Mouse (Mus musculus): Measurements from ENCODE around the gene Faap24. TPM values are rescaled to one million over a fixed set of nuclear protein-coding genes. Genes with fewer than 3 reads are reported as not detected.

Faap24 gene
- polyA plus RNA-seq, 1 experiment from 2014 or later, result 15.4 TPM

- Histone ChIP-seq H3K4me1 (replicated peaks; ENCODE audit: insufficient read depth, low read length) (no peaks in the 10 kb centered on the region), H3K36me3 (ENCODE audit: insufficient read depth, low read length) (no peaks in the 10 kb centered on the region), H3K4me3 (replicated peaks; ENCODE audit: low read depth, low read length) (no peak overlapping the region), H3K27ac (no peak overlapping the region), H3K27me3 (ENCODE audit: insufficient read depth, low read length) (no peaks in the 10 kb centered on the region), H3K9me3 (replicated peaks; ENCODE audit: low read length) (no peaks in the 10 kb centered on the region), H3K4me2 (ENCODE audit: low read length) (no peak overlapping the region), H3K9ac (ENCODE audit: low read depth, low read length) (no peak overlapping the region)
- ATAC-seq (replicated peaks; ENCODE audit: low FRiP score, low read depth), result no peak
- DNase-seq (ENCODE audit: low spot score), result no peak
- TF ChIP-seq CTCF (IDR thresholded peaks at IDR 0.05; ENCODE audit: low read depth), result no peak
- WGBS, result 82% methylated on average over 12 of the region's 12 CpGs
Observed at GRCm38 (mm10) chr7:35357621-35358020, 39.0 kb downstream of the Faap24 start.

- no peaks in the 10 kb centered on the region for H3K36me3 ChIP-seq (ENCODE audit: insufficient read depth, low read length)
- no peaks in the 10 kb centered on the region for H3K4me1 ChIP-seq (replicated peaks; ENCODE audit: insufficient read depth, low read length)
- H3K9me3 ChIP-seq (replicated peaks; ENCODE audit: low read length), result no peaks in the 10 kb centered on the region
- TF ChIP-seq CTCF (IDR thresholded peaks at IDR 0.05; ENCODE audit: low read depth), result no peak
- H3K27ac ChIP-seq, result no peak overlapping the region
- H3K4me3 ChIP-seq (replicated peaks; ENCODE audit: low read depth, low read length), result no peak overlapping the region
- no peak overlapping the region for H3K4me2 ChIP-seq (ENCODE audit: low read length)
- ATAC-seq (replicated peaks; ENCODE audit: low FRiP score, low read depth) (0 out of 2 replicates have a peak, but pooled peaks have one; percentile 25), DNase-seq (ENCODE audit: low spot score) (no peak)
- H3K9ac ChIP-seq (ENCODE audit: low read depth, low read length), result no peak overlapping the region
- no peaks in the 10 kb centered on the region for H3K27me3 ChIP-seq (ENCODE audit: insufficient read depth, low read length)
- WGBS, result 47% methylated on average over 5 of the region's 5 CpGs
Observed at GRCm38 (mm10) chr7:35355303-35355872, 41.2 kb downstream of the Faap24 start.

- Histone ChIP-seq H3K4me2 (ENCODE audit: low read length) (no peak overlapping the region), H3K27me3 (ENCODE audit: insufficient read depth, low read length) (no peaks in the 10 kb centered on the region), H3K9me3 (replicated peaks; ENCODE audit: low read length) (no peaks in the 10 kb centered on the region), H3K9ac (ENCODE audit: low read depth, low read length) (no peak overlapping the region), H3K36me3 (ENCODE audit: insufficient read depth, low read length) (no peaks in the 10 kb centered on the region), H3K4me3 (replicated peaks; ENCODE audit: low read depth, low read length) (no peak overlapping the region), H3K4me1 (replicated peaks; ENCODE audit: insufficient read depth, low read length) (no peaks in the 10 kb centered on the region), H3K27ac (no peak overlapping the region)
- ATAC-seq (replicated peaks; ENCODE audit: low FRiP score, low read depth) (no peak), DNase-seq (ENCODE audit: low spot score) (no peak)
- TF ChIP-seq CTCF (IDR thresholded peaks at IDR 0.05; ENCODE audit: low read depth), result no peak
- WGBS, result 88% methylated on average over 15 of the region's 15 CpGs
Observed at GRCm38 (mm10) chr7:35353306-35353705, 43.3 kb downstream of the Faap24 start.

GRCm38 (mm10) chr7:35351155-35351554 is 45.5 kb downstream of the Faap24 start:
- Histone ChIP-seq H3K4me3 (replicated peaks; ENCODE audit: low read depth, low read length) (no peak overlapping the region), H3K9ac (ENCODE audit: low read depth, low read length) (no peak overlapping the region), H3K4me2 (ENCODE audit: low read length) (no peak overlapping the region), H3K27ac (no peak overlapping the region), H3K4me1 (replicated peaks; ENCODE audit: insufficient read depth, low read length) (no peaks in the 10 kb centered on the region), H3K36me3 (ENCODE audit: insufficient read depth, low read length) (no peaks in the 10 kb centered on the region), H3K9me3 (replicated peaks; ENCODE audit: low read length) (no peaks in the 10 kb centered on the region), H3K27me3 (ENCODE audit: insufficient read depth, low read length) (no peaks in the 10 kb centered on the region)
- no peak for TF ChIP-seq CTCF (IDR thresholded peaks at IDR 0.05; ENCODE audit: low read depth)
- ATAC-seq (replicated peaks; ENCODE audit: low FRiP score, low read depth) (no peak), DNase-seq (ENCODE audit: low spot score) (no peak)
- 92% methylated on average over 3 of the region's 3 CpGs for WGBS

GRCm38 (mm10) chr7:35349886-35350684 is 46.6 kb downstream of the Faap24 start:
- Histone ChIP-seq H3K4me2 (ENCODE audit: low read length) (no peak overlapping the region), H3K9me3 (replicated peaks; ENCODE audit: low read length) (no peaks in the 10 kb centered on the region), H3K27ac (peak overlapping the region; percentile 20; the same call in 1 of the 2 replicates), H3K4me1 (replicated peaks; ENCODE audit: insufficient read depth, low read length) (no peaks in the 10 kb centered on the region), H3K27me3 (ENCODE audit: insufficient read depth, low read length) (no peaks in the 10 kb centered on the region), H3K4me3 (replicated peaks; ENCODE audit: low read depth, low read length) (no peak overlapping the region), H3K9ac (ENCODE audit: low read depth, low read length) (no peak overlapping the region), H3K36me3 (ENCODE audit: insufficient read depth, low read length) (no peaks in the 10 kb centered on the region)
- no peak for DNase-seq (ENCODE audit: low spot score)
- ATAC-seq (replicated peaks; ENCODE audit: low FRiP score, low read depth), result 0 out of 2 replicates have a peak, but pooled peaks have one; percentile 25
- 73% methylated on average over 8 of the region's 8 CpGs for WGBS
- TF ChIP-seq CTCF (IDR thresholded peaks at IDR 0.05; ENCODE audit: low read depth), result no peak

- 87% methylated on average over 4 of the region's 4 CpGs for WGBS
- no peak overlapping the region for H3K4me2 ChIP-seq (ENCODE audit: low read length)
- no peak for ATAC-seq (replicated peaks; ENCODE audit: low FRiP score, low read depth)
- no peak overlapping the region for H3K27ac ChIP-seq
- no peak overlapping the region for H3K4me3 ChIP-seq (replicated peaks; ENCODE audit: low read depth, low read length)
- DNase-seq (ENCODE audit: low spot score), result no peak
- no peaks in the 10 kb centered on the region for H3K4me1 ChIP-seq (replicated peaks; ENCODE audit: insufficient read depth, low read length)
- no peak overlapping the region for H3K9ac ChIP-seq (ENCODE audit: low read depth, low read length)
- H3K27me3 ChIP-seq (ENCODE audit: insufficient read depth, low read length), result no peaks in the 10 kb centered on the region
- no peaks in the 10 kb centered on the region for H3K36me3 ChIP-seq (ENCODE audit: insufficient read depth, low read length)
- TF ChIP-seq CTCF (IDR thresholded peaks at IDR 0.05; ENCODE audit: low read depth), result no peak
- no peaks in the 10 kb centered on the region for H3K9me3 ChIP-seq (replicated peaks; ENCODE audit: low read length)
Observed at GRCm38 (mm10) chr7:35349022-35349421, 47.6 kb downstream of the Faap24 start.

Data from kidney, postnatal 0 days (tissue).